Mouse (Mus musculus): ENCODE data around the gene Psma6. TPM values are rescaled to one million over a fixed set of nuclear protein-coding genes. Genes with fewer than 3 reads are reported as not detected.
A peak's percentile ranks its signal among the peaks of the same experiment; 100 is the strongest.

Psma6 gene
- total RNA-seq, 2 experiments from 2014 or later = 162 TPM

DNA sequence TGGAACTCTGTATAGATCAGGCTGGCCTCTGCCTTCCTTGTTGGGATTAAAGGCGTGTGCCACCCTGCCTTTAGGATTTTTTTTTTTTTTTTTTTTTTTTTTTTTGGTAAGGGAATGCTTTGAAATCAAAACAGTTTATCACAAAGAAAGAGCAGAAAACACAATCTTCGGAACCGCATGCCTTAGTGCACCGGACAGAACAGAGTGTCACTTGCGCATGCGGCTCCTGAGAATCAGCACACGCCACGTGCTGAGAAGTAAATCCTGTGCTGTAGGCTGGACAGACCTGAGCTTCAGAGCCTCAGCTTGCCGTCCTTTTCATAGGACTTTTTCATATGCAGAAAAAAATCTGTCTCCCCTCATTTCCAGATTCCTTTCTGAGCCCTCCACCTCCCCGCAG is 54.0 kb downstream of the Psma6 start:
- no peak for DNase-seq (ENCODE audit: low spot score)

DNA sequence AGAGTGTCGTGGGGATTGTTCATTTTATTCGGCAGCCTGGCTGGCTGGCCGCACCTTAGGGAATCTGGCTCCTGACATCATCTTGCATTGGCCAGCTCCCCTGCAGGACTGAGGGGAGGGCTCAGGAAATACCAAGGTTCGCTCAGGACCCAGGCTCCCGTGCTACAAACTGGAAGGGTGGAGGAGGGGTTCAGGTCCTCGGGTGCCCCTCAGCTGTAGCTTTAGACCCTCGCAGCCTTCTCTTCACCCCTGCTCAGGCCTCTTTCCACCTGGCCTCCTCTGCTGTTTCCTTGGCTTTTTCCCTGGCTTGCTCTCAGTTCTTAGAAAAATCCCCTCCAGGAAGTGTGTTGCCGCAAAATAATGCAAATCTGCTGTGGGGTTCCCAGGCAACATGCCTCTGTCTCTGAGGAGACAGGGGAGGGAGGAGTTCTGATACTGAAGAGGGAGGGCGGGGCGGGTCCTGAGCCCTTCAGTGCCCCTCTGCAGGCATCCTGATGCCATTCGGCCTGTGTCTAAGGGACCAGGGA is 54.7 kb downstream of the Psma6 start:
- no peak for DNase-seq (ENCODE audit: low spot score)

DNA sequence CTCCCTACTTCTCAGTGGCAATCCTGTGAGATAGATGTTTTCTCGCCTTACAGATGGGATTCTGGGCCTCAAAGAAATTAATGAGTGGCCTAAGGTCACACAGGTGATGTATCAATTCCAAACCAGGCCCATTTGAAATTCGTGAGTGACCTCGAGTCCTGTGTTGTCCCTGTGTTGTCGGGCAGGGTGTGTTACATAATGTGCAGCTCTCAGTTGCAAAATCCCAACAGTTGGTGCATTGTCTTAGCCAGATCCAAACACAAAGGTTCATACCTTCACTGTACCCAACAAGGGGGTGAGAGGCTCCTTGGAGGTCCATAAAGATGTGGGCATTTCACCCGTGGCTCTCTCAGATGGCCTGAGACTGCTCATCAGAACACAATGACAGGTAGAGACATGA is 56.4 kb downstream of the Psma6 start:
- DNase-seq (ENCODE audit: low spot score) = no peak

DNA sequence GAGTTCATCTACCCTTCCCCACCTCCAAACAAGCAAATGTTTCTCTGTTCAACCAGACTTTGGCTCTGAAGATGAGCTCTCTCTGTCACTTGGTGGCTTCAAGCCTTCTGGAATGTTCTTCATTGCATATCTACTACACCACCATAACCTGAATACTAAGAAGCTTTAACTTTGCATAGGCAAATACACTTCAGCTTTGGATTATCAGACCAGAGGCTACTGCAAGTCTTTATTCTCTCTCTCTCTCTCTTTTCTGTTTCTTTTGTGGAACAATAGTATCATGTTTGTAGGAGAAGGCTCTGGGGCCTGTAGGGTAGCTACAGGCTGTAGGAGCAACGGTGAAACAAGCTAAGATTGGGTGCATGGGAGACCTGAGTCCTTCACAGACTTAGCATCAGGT is 58.2 kb downstream of the Psma6 start:
- DNase-seq (ENCODE audit: low spot score) = no peak

DNA sequence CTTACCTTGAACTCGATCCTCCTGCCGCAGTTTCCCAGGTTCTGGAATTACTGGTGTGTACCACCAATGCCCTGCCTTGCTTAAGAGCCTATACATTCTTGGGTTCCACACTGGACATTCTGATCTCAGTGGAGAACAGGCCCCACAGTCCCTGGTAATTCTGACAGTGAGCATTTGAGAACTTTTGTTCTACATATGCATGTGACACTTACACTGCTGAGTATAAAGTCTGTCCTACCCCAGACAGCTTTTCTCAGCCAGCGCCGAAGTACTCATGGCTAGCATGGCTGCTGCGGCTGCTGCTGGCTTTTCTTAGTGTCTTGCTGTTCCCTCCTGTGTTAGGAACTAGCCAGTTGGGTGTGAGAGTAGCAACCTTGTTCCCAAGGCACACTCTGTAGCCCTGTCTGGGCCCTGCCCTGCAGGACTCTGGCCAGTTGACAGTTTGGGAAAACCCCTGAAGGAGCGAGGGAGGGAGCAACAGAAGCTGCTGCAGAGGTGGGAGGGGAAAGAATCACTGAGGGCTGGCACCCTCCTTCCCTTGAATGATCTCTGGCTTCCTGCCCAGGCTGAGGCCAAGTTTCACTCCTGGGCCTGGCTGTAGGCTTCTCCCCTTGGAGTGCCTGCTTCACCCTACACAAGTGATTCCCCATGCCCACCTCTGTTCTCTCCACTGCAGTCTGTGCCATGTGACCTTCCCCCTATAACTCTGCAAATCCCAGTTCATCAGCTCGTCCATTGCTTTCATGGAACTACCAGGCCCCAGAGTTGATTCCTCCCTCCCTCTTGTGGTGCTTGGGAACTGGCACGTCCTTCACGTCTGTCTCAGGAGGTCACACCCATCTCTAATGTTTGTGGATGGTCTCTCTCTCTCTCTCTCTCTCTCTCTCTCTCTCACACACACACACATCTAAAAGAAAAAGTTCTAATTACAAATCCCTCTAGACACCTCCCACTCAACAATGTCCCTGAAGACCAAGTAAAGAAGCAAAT is 59.1 kb downstream of the Psma6 start:
- peak; percentile 87 for DNase-seq (ENCODE audit: low spot score)

DNA sequence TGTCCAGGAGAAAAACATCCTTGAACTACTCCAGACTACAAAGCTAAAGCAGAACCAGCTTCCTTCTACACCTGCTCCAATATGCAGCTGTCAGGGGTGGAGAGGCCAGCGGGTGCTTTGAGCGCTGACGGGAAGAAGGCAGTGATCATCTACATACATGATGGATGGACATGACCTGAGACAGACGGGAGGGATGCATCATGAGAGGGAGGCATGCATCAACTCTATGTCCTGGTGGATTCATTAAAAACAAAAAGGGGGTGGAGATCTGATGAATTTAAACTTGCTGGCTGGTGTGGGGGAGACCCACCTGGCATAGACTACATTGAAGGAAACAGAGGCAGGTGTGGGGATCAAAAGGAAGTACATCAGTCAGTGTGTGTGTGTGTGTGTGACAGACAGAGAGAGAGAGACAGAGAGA is 60.0 kb downstream of the Psma6 start:
- no peak for DNase-seq (ENCODE audit: low spot score)

DNA sequence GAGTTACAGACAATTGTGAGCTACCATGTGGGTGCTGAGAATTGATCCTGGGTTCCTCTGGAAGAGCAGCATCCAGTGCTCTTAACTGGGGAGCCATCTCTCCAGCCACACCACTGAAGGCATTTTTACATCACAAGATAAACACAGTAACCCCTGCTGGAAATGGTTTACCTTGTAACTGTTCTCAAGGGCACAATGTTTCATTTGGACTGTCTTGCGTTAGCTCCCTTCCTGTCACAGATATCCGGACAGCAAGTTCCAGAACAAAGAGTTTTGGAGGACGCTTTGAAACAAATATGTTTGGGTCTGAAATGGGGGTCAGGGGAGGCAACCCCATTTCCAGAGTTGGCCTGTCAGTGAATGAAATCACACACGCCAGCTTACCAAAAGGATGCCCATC is 61.6 kb downstream of the Psma6 start:
- no peak for DNase-seq (ENCODE audit: low spot score)

DNA sequence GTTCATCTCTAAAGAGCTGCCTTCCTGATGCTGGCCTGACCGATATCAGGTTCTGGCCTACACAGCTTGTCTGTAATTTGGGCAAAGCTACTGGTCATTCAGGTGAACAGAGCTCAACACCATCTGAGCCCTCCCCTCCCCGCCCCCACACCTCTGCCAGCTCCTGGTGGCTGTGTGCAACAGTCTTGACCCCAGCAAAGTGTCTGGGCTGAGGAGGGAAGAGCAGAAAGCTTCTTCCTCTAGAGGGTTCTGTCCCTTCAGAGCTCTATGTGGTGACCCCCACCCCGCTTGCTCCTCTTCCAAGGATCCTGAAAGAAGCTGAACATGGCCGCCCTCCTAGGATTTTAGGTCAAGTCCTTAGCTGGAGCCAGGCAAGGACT is 62.3 kb downstream of the Psma6 start:
- no peak for DNase-seq (ENCODE audit: low spot score)

DNA sequence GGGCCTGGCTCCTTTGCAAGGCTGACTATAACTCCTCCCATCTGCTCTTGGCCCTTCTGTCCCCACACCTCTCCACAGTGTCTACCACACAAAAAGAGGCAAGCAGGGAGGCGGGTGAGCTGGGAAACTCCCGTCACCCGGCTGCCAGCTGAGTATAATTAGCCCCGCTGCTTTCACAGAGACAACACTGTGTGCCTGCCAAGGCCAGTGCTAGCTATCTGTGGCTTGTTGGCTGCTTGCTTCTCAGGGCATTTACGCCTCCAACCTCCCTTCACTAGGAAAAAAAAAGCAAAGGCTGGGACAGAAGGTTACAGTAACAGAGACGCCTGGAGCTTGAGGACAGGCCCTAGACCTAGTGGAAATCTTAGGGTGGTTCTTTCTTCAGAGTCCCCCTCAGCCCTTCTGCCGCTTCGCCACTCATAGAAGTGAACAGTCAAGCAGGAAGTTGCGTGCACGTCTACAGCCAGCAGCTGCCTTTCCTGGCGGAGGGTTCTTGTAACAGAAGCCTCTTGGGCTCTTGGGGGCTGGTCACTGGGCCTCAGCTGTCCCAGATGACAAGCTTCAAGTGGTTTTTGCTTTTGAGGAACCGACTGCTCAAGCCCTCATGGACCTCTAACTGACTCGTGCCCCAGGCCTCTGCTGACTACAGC is 62.8 kb downstream of the Psma6 start:
- DNase-seq (ENCODE audit: low spot score) = peak; percentile 84

DNA sequence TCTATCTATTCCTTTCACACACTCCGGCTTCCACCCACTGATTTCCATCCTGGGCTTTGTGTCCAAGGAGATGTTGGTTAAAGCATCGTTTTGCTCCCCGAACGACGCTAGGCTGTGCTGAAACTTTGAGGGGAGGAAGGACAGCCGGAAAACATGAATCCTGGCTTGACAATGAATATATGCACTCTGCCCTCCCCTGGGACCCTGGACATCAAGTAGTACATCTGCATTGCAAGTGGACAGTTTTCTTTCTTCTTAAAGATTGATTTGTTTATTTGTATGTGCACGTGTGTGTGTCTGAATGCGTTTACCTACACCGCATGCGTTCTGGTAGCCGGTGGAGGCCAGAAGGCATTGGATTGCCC is 63.4 kb downstream of the Psma6 start:
- DNase-seq (ENCODE audit: low spot score) = no peak

DNA sequence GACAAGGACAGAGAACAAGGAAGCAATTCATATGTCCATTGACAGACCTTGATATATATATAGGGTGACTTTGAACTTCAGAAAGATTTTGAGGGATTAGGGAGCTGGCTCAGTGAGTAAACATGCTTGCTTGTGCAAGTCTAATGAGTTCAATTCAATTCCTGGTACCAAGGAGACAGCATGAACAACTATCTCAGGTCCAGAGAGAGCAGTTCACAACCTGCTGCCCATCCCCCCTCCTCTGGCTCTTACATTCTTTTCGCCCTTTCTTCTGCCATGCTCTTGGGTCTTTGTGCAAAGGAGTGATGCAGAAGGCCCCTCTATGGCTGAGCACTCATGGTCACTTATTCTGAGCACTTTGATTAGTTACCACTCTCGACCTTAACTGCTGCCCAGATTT is 64.4 kb downstream of the Psma6 start:
- DNase-seq (ENCODE audit: low spot score) = no peak

DNA sequence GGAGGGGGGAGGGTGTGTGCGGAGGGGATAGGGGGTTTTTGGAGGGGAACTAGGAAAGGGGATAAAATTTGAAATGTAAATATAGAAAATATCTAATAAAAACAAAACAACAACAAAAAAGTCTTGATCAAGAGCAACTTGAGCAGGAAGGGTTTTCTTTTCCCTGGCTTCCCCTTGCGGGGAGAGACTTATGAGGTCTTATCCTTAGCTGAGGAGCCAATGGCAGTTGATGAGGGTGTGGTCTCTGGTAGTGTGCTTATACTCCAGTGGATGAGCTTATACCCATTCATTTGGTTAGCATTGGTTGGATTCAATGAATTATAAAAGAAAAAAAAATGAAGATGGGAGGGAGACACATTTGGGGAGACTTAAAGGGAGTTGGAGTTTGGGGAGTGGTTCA is 65.0 kb downstream of the Psma6 start:
- no peak for DNase-seq (ENCODE audit: low spot score)

DNA sequence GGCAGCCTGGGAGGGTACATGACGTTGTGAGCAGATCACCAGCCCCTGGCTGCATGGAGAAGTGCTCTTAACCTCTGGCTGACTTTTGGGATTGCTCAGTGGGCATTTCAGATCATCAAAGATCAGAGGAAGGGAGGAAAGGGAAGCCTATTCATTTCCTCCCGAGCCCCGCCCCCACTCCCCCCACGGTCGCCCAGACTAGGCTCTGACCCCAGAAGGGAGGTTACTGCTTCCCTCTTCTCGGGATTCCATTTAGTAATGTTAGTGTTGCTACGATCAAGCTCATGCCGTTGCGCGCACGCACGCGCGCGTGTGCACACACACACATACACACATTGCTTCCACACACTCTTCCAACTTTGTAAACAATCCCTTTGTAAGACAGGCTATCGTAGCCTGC is 66.4 kb downstream of the Psma6 start:
- DNase-seq (ENCODE audit: low spot score) = no peak

DNA sequence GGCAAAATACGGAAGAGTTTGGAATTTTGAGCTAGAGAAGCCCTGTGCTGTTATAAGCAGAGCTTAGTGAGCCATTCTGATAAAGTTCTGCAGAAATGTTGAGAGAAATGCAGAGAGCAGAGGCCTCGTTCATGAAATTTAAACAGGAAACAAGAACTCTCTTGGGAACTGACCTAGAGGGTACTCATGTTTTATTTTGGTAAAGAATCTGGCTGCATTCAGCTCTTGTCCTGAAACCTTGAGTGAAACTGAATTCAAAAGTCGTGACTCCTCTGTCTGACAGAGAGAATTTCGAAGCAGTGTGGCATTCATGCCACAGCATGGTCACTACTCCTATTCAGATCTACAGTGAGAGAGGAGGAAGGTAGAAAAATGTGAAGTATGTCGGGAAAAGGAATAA is 68.8 kb downstream of the Psma6 start:
- DNase-seq (ENCODE audit: low spot score) = no peak

DNA sequence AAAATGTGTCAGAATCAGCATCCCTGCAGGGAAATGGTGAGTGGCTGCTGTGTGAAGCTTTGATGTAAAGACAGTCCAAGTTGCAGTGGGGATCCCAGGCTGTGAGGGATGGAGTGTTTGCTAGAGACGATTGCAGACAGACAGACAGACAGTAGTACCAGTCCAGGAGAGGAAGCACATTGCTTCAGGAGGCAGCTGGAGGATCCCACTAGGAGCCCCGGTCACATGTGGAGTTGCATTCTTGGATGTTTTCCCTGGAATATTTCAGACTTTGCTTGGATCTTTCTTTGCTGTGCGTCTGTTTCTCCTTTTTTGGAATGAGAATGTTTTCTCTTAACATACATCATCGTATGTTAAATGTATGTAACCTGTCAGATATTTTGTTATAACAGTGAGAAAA is 69.9 kb downstream of the Psma6 start:
- no peak for DNase-seq (ENCODE audit: low spot score)

DNA sequence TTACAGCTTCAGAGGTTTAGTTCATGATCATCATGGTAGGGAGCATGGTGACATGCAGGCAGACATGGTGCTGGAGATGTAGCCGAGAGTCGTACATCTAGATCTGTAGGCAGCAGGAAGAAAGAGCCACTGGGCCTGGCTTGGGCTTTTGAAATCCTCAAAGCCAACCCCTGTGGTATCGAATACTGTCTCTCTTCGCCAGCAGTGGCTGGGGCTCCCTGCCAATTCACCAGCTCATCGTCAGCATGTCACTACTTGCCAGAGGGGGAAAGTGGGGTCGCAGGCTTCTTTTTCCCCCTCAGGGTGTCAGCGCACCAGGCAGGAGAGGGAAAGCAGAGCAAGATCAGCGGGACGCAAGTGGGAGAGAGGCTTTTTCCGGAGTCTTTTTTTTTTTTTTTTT is 71.2 kb downstream of the Psma6 start:
- DNase-seq (ENCODE audit: low spot score) = no peak

DNA sequence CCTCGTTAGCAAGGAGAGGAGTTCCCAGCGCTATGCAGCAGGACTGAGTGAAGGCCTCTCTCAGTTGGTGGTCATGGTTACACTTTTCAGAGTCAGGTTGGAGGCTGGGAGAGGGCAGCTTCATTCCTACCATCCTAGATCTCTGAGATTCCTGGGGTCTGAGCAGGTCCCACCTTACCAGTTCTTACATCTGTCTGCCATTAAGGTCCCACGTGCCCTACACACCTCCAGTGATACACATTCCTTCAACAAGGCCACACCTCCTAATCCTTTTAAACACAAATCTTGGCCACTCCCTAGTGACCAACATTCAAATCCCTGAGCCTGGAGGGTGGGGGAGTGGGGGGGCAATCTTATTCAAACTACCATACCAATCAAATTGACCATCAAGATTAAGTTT is 72.1 kb downstream of the Psma6 start:
- DNase-seq (ENCODE audit: low spot score) = no peak

DNA sequence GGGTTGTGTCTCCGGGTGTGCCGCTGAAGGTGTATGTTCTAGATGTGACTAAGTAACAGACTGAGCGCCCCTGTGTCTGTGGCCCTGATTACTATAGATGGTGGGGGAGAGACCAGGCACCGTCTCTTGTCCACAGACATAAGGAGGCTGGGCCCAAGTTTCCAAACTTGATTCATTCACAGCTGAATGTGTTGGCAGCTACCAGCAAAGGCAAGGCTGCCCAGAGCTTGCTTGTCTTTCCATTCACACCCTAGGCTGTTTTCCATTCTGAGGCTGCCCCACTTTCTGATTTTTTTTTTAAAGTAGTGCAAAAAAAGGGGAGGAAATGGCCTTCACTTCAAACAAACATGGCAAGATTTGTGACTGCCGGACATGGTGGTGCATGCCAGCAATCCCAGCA is 72.9 kb downstream of the Psma6 start:
- DNase-seq (ENCODE audit: low spot score) = no peak

DNA sequence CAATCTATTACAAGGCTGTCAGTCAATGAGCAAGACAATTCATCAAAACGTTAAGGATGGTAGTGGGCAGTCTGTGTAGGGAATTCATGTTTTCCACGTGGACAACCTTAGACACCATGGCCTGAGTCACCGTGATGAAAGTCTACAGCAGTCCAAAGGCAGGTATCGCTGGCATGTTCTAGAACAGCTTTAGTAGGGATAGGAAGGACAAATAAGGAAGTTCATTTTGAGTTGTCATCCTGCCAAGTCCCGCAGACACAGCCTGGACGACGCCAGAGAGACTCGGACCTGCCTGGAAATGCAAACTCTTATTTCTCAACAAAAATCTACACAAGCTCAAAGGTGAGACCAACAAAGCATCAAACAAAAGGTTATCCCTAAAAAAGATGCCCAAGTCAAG is 75.7 kb downstream of the Psma6 start:
- DNase-seq (ENCODE audit: low spot score) = no peak

DNA sequence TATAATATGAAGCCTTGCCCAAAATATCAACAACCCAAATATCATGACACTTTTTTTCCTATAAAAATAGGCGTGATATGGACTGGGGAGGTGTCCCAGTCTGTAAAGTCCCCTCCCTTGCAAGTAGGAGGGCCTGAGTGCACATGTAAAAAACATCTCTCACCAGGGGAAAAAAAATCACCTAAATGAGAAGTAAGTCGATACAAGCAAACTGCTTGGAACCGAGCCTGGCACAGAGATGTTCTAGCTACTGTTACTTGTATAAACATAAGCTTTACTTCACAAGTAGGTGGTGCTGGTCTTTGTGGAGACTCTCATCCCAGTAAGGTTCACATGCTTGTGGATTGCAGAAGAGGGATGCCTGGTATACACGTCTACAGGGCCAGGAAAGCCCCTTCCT is 76.9 kb downstream of the Psma6 start:
- DNase-seq (ENCODE audit: low spot score) = no peak

DNA sequence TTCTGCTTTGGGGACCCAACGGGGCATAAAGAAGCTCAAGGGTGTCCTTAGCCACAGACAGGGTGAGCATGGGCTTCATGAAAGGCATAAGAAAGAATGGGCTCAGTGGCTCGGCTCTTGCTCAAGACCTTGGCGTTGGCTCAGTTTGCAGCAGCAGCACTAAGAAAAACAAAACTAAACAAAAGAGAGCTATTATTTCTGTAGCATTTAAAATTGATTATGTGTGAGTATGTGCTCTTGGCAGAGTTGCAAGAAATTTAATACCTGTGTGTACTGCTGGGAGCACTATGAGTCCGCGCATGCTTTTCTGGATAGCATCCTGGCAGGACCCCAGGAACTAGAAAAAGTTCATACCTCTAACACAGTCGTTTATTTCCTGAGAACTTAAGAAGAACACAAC is 77.7 kb downstream of the Psma6 start:
- no peak for DNase-seq (ENCODE audit: low spot score)

DNA sequence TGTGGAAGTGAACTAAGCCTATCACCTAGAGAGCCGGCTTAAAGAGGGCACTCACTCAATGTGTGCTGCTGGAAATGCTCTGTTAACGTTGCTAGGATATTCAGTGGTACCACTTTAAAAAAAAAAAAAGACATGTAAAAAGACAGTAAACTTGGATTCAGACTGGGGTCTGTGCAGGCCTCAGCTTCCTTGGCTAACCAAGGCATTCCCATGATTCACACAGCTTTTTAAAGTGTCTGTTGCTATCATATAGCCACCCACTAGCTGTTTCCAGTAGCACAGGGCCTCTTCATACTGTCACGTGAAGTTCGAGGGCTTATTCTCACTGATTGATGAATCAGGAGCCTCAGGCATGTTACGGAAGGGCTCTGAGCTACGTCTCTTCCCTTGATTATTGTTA is 78.4 kb downstream of the Psma6 start:
- no peak for DNase-seq (ENCODE audit: low spot score)

DNA sequence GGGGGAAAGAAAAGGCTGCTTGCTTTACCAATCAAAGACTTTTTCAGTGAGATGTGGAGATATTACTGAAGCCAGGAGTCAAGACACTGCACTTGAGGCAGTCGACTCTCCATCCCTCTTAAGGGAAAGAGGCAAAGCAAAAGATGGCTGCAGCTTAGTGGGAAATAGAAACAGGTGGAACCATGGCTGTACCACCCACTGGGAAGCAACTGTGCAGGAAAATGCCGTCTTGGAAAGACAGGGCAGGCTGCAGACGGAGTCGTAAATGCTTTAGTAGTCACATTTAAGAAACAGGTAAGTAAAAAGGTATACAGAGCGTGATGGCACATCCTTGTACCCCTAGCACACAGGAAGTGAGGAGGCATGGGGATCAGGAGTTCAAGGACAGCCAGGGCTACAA is 79.1 kb downstream of the Psma6 start:
- no peak for DNase-seq (ENCODE audit: low spot score)
